ENCODE assay signal across 7 mouse cellular contexts in genomic region chr12:99406254-99406653, GRCm38 (mm10).
DNase-seq lines count a peak whose midpoint lies in the region; ATAC-seq and TF ChIP-seq lines count a peak whose summit lies in the region.

No protein-coding gene starts in this region.

- no peak for TF ChIP-seq CTCF in spleen, adult 2 months (IDR thresholded peaks at IDR 0.05; ENCODE audit: extremely low read depth, insufficient read depth, insufficient read length, insufficient replicate concordance)

- H3K27me3 ChIP-seq in spleen, adult 2 months (ENCODE audit: control insufficient read depth, insufficient read depth, low read length), result no peaks in the 10 kb centered on the region
- no peaks in the 10 kb centered on the region for H3K27me3 ChIP-seq in liver, embryonic 11.5 days (replicated peaks; ENCODE audit: control insufficient read depth, insufficient read depth, low read length)
- no peaks in the 10 kb centered on the region for H3K27me3 ChIP-seq in stomach, embryonic 16.5 days (ENCODE audit: control insufficient read depth, insufficient read depth, low read length)

- WGBS in spleen, adult 2 months, result 28% methylated on average over 9 of the region's 9 CpGs
- WGBS in liver, embryonic 11.5 days, result 60% methylated on average over 9 of the region's 9 CpGs
- WGBS in stomach, embryonic 16.5 days, result 17% methylated on average over 9 of the region's 9 CpGs

- H3K9ac ChIP-seq in liver, embryonic 11.5 days (ENCODE audit: low read depth, low read length), result no peak overlapping the region
- no peak overlapping the region for H3K9ac ChIP-seq in stomach, embryonic 16.5 days (ENCODE audit: low read length)

- peak overlapping the region; percentile 55; the same call in 1 of the 2 replicates for H3K27ac ChIP-seq in spleen, adult 2 months (ENCODE audit: insufficient read depth, low read length)
- no peak overlapping the region for H3K27ac ChIP-seq in liver, embryonic 11.5 days (ENCODE audit: low read depth, low read length)
- H3K27ac ChIP-seq in stomach, embryonic 16.5 days (ENCODE audit: low read length), result peak overlapping the region; percentile 82

- peak overlapping the region; percentile 33; the same call in 1 of the 2 replicates for H3K4me2 ChIP-seq in liver, embryonic 11.5 days
- peak overlapping the region; percentile 65 for H3K4me2 ChIP-seq in stomach, embryonic 16.5 days (ENCODE audit: low read depth, low read length)

- H3K4me3 ChIP-seq in spleen, adult 2 months (ENCODE audit: extremely low read depth, insufficient read depth, insufficient read length), result no peak overlapping the region
- H3K4me3 ChIP-seq in liver, embryonic 11.5 days (ENCODE audit: low read depth, low read length), result no peak overlapping the region
- no peak overlapping the region for H3K4me3 ChIP-seq in stomach, embryonic 16.5 days (replicated peaks; ENCODE audit: low read length)

- H3K4me1 ChIP-seq in spleen, adult 2 months (ENCODE audit: control insufficient read depth, insufficient read depth, insufficient read length), result peaks cover 5% of the 10 kb centered on the region; the same call in 1 of the 2 replicates
- H3K4me1 ChIP-seq in liver, embryonic 11.5 days (replicated peaks; ENCODE audit: control insufficient read depth, insufficient read depth, low read length), result no peaks in the 10 kb centered on the region; the same call in 1 of the 2 replicates
- H3K4me1 ChIP-seq in stomach, embryonic 16.5 days (ENCODE audit: control insufficient read depth, insufficient read depth, low read length), result peaks cover 19% of the 10 kb centered on the region

- no peaks in the 10 kb centered on the region for H3K36me3 ChIP-seq in spleen, adult 2 months (ENCODE audit: control insufficient read depth, insufficient read depth, low read length)
- peaks cover 4% of the 10 kb centered on the region; the same call in 1 of the 2 replicates for H3K36me3 ChIP-seq in liver, embryonic 11.5 days (ENCODE audit: control insufficient read depth, insufficient read depth, low read length)
- no peaks in the 10 kb centered on the region for H3K36me3 ChIP-seq in stomach, embryonic 16.5 days (ENCODE audit: control insufficient read depth, insufficient read depth, low read length)

- DNase-seq in spleen, adult 2 months (ENCODE audit: low read depth in 1 of 2, low spot score in 2 of 2), result no peak
- no peak for DNase-seq in spleen, adult 12 weeks (ENCODE audit: low spot score)
- DNase-seq in embryo, embryonic 11 days, result peak; percentile 53
- peak; percentile 46 for DNase-seq in induced T-regulatory cell, adult 2 months (ENCODE audit: low read depth)
- no peak for DNase-seq in liver, embryonic 11.5 days (ENCODE audit: low spot score)
- no peak for DNase-seq in urinary bladder, postnatal 10 days (ENCODE audit: low spot score)

- no peak for TF ChIP-seq POLR2A in spleen, adult 2 months (IDR thresholded peaks at IDR 0.05; ENCODE audit: low read depth, low read length)

- no peak for ATAC-seq in liver, embryonic 11.5 days (replicated peaks; ENCODE audit: low FRiP score)
- ATAC-seq in stomach, embryonic 16.5 days (ENCODE audit: insufficient read depth, low FRiP score), result peak; percentile 45; the same call in 1 of the 2 replicates

- no peaks in the 10 kb centered on the region for H3K9me3 ChIP-seq in liver, embryonic 11.5 days (ENCODE audit: control insufficient read depth, low read length)
- no peaks in the 10 kb centered on the region for H3K9me3 ChIP-seq in stomach, embryonic 16.5 days (replicated peaks; ENCODE audit: control insufficient read depth, low read length)

Comparison
In these comparisons a context has a peak if more than half of its experiments do, and no peak if none do; other contexts are left out.
1. DNase-seq: peak in embryo, embryonic 11 days (single experiment) and induced T-regulatory cell, adult 2 months (single experiment); none in spleen, adult 2 months (0 of 2), spleen, adult 12 weeks (single experiment), liver, embryonic 11.5 days (single experiment) and urinary bladder, postnatal 10 days (single experiment).